Mouse (Mus musculus): ENCODE data around the gene Wscd2.

Wscd2 gene

GRCm38 (mm10) chr5:113580248-113580647, 90.1 kb downstream of the Wscd2 start:
- in situ Hi-C loops (cut with MboI, MseI) = no loop called here

GRCm38 (mm10) chr5:113580801-113581200, 90.7 kb downstream of the Wscd2 start:
- in situ Hi-C loops (cut with MboI, MseI) = no loop called here

- in situ Hi-C loops (cut with MboI, MseI) = no loop called here
These were observed 93.5 kb downstream of the Wscd2 start for GRCm38 (mm10) chr5:113583424-113584162.

GRCm38 (mm10) chr5:113584439-113584838, 94.3 kb downstream of the Wscd2 start:
- in situ Hi-C loops (cut with MboI, MseI) = no loop called here

- in situ Hi-C loops (cut with MboI, MseI) = loop anchor here (5.0 kb wide), 1 partner anchor 136 kb away; the partner anchor contains the start of gene 1700069L16Rik
These were observed 95.7 kb downstream of the Wscd2 start for GRCm38 (mm10) chr5:113585619-113586457.

GRCm38 (mm10) chr5:113586458-113586849, 96.3 kb downstream of the Wscd2 start:
- in situ Hi-C loops (cut with MboI, MseI) = loop anchor here (5.0 kb wide), 1 partner anchor 136 kb away; the partner anchor contains the start of gene 1700069L16Rik

GRCm38 (mm10) chr5:113590010-113590640, 100.0 kb downstream of the Wscd2 start:
- in situ Hi-C loops (cut with MboI, MseI) = no loop called here

- in situ Hi-C loops (cut with MboI, MseI) = no loop called here
These were observed 101.0 kb downstream of the Wscd2 start for GRCm38 (mm10) chr5:113591166-113591565.

- in situ Hi-C loops (cut with MboI, MseI) = no loop called here
These were observed 101.7 kb downstream of the Wscd2 start for GRCm38 (mm10) chr5:113591751-113592230.

GRCm38 (mm10) chr5:113593911-113594705, 104.0 kb downstream of the Wscd2 start:
- in situ Hi-C loops (cut with MboI, MseI) = no loop called here

GRCm38 (mm10) chr5:113596252-113596651, 106.1 kb downstream of the Wscd2 start:
- in situ Hi-C loops (cut with MboI, MseI) = no loop called here

- in situ Hi-C loops (cut with MboI, MseI) = no loop called here
These were observed 106.7 kb downstream of the Wscd2 start for GRCm38 (mm10) chr5:113596780-113597353.

- in situ Hi-C loops (cut with MboI, MseI) = no loop called here
These were observed 110.0 kb downstream of the Wscd2 start for GRCm38 (mm10) chr5:113600181-113600580.

GRCm38 (mm10) chr5:113600803-113601202, 110.7 kb downstream of the Wscd2 start:
- in situ Hi-C loops (cut with MboI, MseI) = no loop called here

GRCm38 (mm10) chr5:113603471-113603870, 113.3 kb downstream of the Wscd2 start:
- in situ Hi-C loops (cut with MboI, MseI) = no loop called here

GRCm38 (mm10) chr5:113604758-113605157, 114.6 kb downstream of the Wscd2 start:
- in situ Hi-C loops (cut with MboI, MseI) = no loop called here

GRCm38 (mm10) chr5:113606121-113606520, 116.0 kb downstream of the Wscd2 start:
- in situ Hi-C loops (cut with MboI, MseI) = no loop called here

GRCm38 (mm10) chr5:113606961-113607785, 117.0 kb downstream of the Wscd2 start:
- in situ Hi-C loops (cut with MboI, MseI) = no loop called here

GRCm38 (mm10) chr5:113607941-113608431, 117.9 kb downstream of the Wscd2 start:
- in situ Hi-C loops (cut with MboI, MseI) = no loop called here

- in situ Hi-C loops (cut with MboI, MseI) = no loop called here
These were observed 118.4 kb downstream of the Wscd2 start for GRCm38 (mm10) chr5:113608511-113608910.

Data from regulatory T cell (primary cell).